Mouse (Mus musculus) lung, adult 2 months (tissue): ENCODE data around the gene Hexim2.

ENCODE experiments used
- CTCF ChIP-seq: fragments of 200-500 bp; IDR thresholded peaks from 2 replicates; pipeline ENCODE4 v1.5.1; 2011; ENCODE audit warnings: mild to moderate bottlenecking, low read length, control low read depth; ENCODE audit not compliant: insufficient read depth
- POLR2A ChIP-seq: fragments of 200-500 bp; IDR thresholded peaks from 2 replicates; pipeline ENCODE4 v1.6.1; 2011; ENCODE audit warnings: low read depth, mild to moderate bottlenecking, control low read depth, low read length, borderline replicate concordance; ENCODE audit errors: extremely low read depth

- TF ChIP-seq CTCF (no peak), POLR2A (no peak)
These were observed 13.4 kb upstream of the Hexim2 start for GRCm38 (mm10) chr11:103118866-103119265.
